Mouse (Mus musculus) thymus, postnatal 36 days (tissue): ENCODE data around the gene Car4.

Experiments
- DNase-seq, 2 experiments: peaks; one replicate each; pipeline ENCODE4 v3.0.0; 2022; ENCODE audit warnings: mixed read lengths in 2 of 2

Car4 gene

DNA sequence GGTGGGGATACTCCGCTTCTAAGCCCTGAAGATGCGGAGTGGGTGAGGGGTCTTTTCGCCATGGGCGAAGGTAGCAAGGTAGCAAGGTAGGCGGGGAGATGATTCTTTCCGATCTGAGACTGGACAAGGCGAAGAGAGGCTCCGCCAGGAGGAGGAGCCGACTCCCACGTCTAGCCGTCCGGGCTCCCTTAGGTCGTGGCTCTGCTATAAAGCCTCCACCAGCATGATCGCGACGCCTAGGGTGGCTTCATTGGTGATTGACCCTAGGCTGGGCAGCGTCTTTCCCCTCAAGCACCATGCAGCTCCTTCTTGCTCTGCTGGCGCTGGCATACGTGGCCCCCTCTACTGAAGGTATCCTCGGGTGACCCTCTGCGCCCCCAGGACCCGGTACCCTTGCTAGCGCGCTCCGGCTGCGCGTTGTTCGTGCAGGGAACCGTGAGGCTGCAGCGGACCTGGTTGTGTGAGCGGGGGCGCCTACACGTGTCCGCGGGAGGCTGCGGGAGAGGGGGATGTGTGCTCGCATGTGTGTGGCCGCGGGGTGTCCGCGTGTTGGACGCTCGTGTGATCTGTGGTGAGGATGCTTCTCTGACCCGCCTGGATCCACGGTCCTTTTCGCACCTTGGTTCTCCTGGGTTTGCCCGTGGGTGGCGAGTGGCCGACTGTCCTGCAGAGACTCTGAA lies at the start of gene Car4:
Gene Car4 (plus strand): TSS at position 196 of the 680 bp plus-strand sequence.
- no peak for DNase-seq

DNA sequence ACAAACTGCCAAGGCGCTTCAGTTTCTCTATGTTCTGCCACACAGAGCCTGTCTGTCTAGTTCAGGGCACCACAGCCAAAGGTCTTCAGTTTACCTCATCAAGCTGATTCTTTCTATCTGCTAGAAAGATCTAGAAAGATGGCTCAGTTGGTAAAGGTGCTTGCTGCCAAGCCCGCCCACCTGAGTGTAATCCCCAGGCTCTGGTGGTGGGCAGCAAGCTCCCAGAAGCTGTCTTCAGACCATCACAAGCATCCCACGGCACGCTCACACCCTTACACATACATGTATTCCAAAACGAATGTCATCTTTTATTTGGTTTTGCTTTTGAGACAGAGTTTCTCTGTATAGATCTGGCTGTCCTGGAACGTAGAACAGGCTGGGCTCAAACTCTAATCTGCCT lies 49.1 kb upstream of the Car4 start:
- DNase-seq = no peak

- no peak for DNase-seq
Observed at GRCm38 (mm10) chr11:84910411-84910810, 47.2 kb upstream of the Car4 start.

DNA sequence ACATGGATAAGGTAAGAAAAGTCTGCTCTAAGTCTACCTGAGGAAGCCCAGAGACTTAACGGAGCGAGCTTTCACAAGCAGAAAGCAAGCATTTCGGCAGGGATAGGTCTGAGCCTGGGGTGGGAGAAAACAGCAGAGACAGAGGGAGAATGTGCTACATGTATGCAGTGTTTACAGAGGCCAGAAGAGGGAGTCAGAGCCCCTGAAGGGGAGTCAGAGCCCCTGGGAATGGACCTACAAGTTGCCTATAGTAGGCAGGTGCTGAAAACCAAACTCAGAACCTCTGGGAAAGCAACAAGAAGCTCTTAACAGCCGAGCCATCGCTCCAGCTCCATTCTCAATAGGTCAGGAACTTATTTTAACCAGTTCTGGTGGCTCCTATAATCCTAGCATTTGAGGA lies 42.9 kb upstream of the Car4 start:
- DNase-seq = no peak

DNA sequence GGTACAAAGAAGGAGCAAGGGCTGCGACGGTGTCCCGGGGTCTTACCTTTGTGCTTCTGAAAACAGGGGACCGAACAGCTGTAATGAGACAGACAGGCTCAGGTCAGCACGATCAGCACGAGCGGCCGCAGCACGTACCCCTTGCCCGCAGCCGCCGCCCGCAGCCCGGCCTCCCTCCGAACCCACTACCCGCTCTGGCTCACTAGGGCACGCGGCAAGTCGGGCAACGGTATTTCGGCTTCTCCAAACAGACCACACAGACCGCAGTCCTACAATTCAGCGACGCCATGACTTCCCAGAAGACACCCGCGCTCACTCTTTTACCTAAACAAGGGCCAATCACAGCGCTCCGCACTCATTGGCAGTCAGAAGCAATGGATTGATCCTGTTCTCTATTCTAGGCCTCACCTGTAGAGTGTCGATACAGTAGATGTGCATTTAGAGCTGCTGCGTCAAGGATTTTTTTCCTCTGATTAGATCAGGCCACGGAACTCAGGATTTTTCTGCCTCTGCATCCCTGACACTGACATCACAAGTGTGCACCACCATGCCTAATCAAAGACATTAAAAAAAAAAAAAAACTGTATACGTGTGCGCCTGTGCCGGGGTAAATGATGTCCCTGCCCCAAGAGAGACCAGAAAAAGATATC lies 41.4 kb upstream of the Car4 start, which contains the start of gene Znhit3:
Gene Znhit3 (minus strand): TSS at position 314 of the 650 bp plus-strand sequence.
- peak; percentile 72 to 76 for DNase-seq

GRCm38 (mm10) chr11:84916703-84917300 lies 40.8 kb upstream of the Car4 start:
- no peak for DNase-seq

GRCm38 (mm10) chr11:84918425-84918824 lies 39.2 kb upstream of the Car4 start:
- DNase-seq = peak; percentile 74 to 75

- DNase-seq = peak; percentile 32 to 38
Observed at GRCm38 (mm10) chr11:84919276-84919675, 38.3 kb upstream of the Car4 start.

DNA sequence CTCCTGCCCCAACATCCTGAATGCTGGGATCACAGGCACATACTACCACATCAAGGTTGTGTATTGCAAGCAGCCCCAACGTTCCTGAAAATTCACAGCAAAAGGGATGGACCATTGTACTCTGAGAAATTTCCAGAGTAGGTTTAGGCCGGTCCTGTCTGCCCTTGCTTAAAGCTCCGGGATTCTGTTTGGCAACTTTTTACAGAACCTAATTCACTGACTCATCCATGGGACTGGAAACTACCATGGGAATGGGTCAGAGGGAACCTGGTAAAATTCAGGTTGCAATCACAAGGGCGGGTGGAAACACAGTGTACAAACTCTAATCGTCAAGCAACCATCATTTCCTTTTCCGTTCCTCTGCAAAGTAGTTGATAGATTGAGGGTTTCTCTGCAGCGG lies 37.6 kb upstream of the Car4 start:
- no peak for DNase-seq

DNA sequence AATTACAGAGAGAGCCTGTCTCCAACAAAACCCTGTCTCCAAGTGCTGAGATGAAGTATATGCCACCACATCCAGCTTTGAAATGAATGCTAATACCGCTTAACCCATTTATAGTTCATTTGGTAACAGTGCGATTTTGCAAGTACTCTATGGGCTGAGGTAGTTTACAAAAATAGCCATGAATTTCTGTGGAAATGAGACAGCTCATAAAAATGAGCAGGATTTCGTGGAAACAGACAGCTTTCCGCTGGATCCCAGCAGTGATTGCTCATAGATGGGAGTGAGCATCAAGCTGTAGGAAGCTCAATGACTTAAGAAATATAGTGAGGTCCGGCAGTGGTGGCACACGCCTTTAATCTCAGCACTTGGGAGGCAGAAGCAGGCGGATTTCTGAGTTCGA lies 36.6 kb upstream of the Car4 start:
- DNase-seq = no peak

DNA sequence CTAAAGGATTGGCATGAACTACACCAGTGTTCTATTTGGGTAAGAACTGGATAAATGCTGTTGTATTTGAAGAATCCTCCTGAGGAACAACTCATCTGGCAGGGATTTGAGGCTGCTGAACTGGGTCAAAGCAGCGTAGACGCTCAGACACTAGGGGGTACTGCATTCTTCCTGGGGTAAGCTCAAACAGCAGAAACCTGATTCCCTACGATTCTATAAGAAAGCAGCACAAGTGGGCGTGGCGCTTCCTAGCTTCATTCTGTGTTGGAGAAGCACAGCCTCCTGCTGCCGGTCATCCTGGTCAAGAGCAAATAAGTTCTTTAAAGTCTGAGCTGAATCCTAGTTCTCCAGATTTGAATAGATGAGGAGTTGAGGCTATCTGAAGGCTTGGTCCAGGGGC lies 25.3 kb upstream of the Car4 start:
- no peak for DNase-seq

DNA sequence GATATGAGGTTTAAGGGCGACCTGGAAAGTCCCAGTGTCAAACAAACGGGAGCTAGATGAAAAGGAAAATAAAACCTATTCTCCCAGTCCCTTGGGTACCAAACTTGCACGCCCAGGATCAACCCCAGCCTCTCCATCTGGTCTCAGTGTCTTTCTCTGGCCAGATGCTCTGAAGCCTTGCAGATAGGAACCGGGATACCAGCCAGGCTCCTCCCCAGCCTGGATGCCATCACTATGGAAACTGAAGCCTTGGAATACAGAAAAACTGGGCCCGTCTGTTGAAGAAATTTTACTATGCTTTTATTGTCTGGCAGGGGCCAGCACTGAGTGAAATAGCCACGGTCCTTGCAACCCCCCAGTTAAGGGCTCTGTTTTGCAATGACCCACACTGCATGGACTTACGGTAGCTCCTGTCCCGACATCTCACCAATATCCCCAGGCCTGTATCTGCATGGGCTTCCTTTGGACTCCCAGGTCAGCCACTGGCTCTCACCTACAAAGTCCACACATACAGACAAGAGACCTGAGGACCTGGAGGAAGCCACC lies 18.0 kb upstream of the Car4 start:
- DNase-seq = no peak

- no peak for DNase-seq
Observed at GRCm38 (mm10) chr11:84940140-84940539, 17.4 kb upstream of the Car4 start.

GRCm38 (mm10) chr11:84943948-84944347 lies 13.6 kb upstream of the Car4 start:
- DNase-seq = peak; percentile 7 to 24

GRCm38 (mm10) chr11:84944639-84945435 lies 12.7 kb upstream of the Car4 start:
- DNase-seq = no peak

GRCm38 (mm10) chr11:84945841-84946240 lies 11.7 kb upstream of the Car4 start:
- no peak for DNase-seq

- DNase-seq = no peak
Observed at GRCm38 (mm10) chr11:84947206-84947605, 10.4 kb upstream of the Car4 start.

GRCm38 (mm10) chr11:84948114-84948513 lies 9.5 kb upstream of the Car4 start:
- DNase-seq = no peak

GRCm38 (mm10) chr11:84948526-84948925 lies 9.1 kb upstream of the Car4 start:
- no peak for DNase-seq

DNA sequence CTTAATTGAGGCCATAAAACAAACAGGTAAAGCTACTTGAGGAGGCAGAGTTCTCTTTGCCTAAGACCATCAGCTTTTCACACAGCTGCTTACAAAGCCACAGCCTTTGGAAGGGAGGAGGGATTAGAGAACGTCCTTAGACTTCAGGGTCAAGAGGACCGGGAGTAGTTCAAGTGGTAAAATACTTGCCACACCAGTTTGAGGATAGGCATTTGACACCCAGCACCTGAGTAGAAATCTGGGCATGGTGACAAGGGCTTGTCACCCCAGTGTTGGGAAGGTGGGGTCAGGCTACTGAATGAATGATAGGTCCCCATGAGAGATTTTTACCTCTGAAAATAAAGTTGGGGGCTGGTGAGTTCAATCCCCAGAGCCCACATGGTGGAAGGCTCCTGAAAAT lies 5.0 kb upstream of the Car4 start:
- no peak for DNase-seq

DNA sequence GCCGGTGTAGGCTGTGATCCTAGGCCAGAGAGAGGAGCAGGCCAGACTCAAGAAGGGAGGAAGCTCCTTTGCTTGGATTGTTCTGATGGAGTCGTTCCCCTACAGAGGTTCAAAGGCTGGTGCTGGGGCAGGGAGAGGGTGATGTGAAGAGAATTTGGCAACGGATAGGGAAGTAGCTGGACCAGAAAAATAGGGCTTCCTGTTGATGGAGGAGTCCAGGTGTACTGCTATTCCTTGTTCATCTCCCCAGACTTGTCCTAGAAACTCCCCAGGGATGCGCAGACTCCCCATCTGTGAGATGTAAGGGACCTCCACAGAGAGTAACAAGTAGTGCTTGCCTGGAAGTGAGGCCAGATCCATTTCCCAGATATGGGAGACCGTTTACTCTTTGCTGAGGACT lies 1.2 kb upstream of the Car4 start:
- no peak for DNase-seq

DNA sequence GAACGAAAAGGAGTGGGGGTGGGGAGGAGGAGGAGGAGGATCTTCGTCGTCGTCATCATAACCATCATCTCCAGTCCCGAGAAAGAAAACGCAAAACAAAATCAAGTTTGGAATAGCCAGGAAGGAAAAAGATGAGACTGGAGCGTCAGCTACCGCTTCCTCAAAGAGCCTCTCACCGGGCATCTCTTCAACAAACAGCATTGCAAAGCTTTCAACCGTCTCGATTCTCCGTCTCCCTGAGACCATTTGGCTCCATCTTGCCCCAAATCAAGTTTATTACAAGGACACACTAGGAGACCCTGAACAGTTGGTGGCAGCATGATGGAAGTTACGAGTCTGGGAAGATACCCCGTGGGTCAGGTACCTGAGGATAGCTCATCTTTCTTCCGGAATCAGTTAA lies 415 bp upstream of the Car4 start:
- no peak for DNase-seq

GRCm38 (mm10) chr11:84958271-84958630 lies 665 bp downstream of the Car4 start:
- no peak for DNase-seq
